Mouse (Mus musculus): ENCODE measurements at regions not wholly inside any gene's neighbourhood (a gene's known extent, or its start where the extent isn't known, plus 50 kb on each side); places are given as distances from the start of the nearest gene placed in this dataset.

- no peak overlapping the region for H3K9ac ChIP-seq (ENCODE audit: low read depth, low read length)
- H3K4me3 ChIP-seq (ENCODE audit: low read length) = no peak overlapping the region
- no peaks in the 10 kb centered on the region for H3K36me3 ChIP-seq (ENCODE audit: control insufficient read depth, insufficient read depth, low read length)
- no peaks in the 10 kb centered on the region for H3K4me1 ChIP-seq (ENCODE audit: control insufficient read depth, insufficient read depth, low read length)
- no peak overlapping the region for H3K4me2 ChIP-seq (ENCODE audit: low read depth, low read length)
- 21% methylated on average over 4 of the region's 4 CpGs for WGBS
- H3K9me3 ChIP-seq (ENCODE audit: control insufficient read depth, low read length) = no peaks in the 10 kb centered on the region
- no peaks in the 10 kb centered on the region for H3K27me3 ChIP-seq (replicated peaks; ENCODE audit: control insufficient read depth, insufficient read depth, low read length)
- H3K27ac ChIP-seq (ENCODE audit: low read length) = no peak overlapping the region
- ATAC-seq = no peak
Measured at GRCm38 (mm10) chr9:74705698-74706097, 156.0 kb upstream of the Onecut1 start.

GRCm38 (mm10) chr9:74707608-74708007 is 154.1 kb upstream of the Onecut1 start:
- Histone ChIP-seq H3K9ac (ENCODE audit: low read depth, low read length) (no peak overlapping the region), H3K27me3 (replicated peaks; ENCODE audit: control insufficient read depth, insufficient read depth, low read length) (no peaks in the 10 kb centered on the region), H3K9me3 (ENCODE audit: control insufficient read depth, low read length) (no peaks in the 10 kb centered on the region), H3K4me1 (ENCODE audit: control insufficient read depth, insufficient read depth, low read length) (no peaks in the 10 kb centered on the region), H3K4me3 (ENCODE audit: low read length) (no peak overlapping the region), H3K36me3 (ENCODE audit: control insufficient read depth, insufficient read depth, low read length) (no peaks in the 10 kb centered on the region), H3K4me2 (ENCODE audit: low read depth, low read length) (no peak overlapping the region), H3K27ac (ENCODE audit: low read length) (no peak overlapping the region)
- ATAC-seq = no peak
- 83% methylated on average over 1 of the region's 1 CpGs for WGBS

- H3K4me3 ChIP-seq (ENCODE audit: low read length) = no peak overlapping the region
- no peak overlapping the region for H3K27ac ChIP-seq (ENCODE audit: low read length)
- no peak overlapping the region for H3K4me2 ChIP-seq (ENCODE audit: low read depth, low read length)
- ATAC-seq = no peak
- H3K9ac ChIP-seq (ENCODE audit: low read depth, low read length) = no peak overlapping the region
- H3K4me1 ChIP-seq (ENCODE audit: control insufficient read depth, insufficient read depth, low read length) = no peaks in the 10 kb centered on the region
- H3K36me3 ChIP-seq (ENCODE audit: control insufficient read depth, insufficient read depth, low read length) = no peaks in the 10 kb centered on the region
- no peaks in the 10 kb centered on the region for H3K27me3 ChIP-seq (replicated peaks; ENCODE audit: control insufficient read depth, insufficient read depth, low read length)
- WGBS = 83% methylated on average over 10 of the region's 10 CpGs
- H3K9me3 ChIP-seq (ENCODE audit: control insufficient read depth, low read length) = no peaks in the 10 kb centered on the region
Measured at GRCm38 (mm10) chr9:74711698-74712097, 150.0 kb upstream of the Onecut1 start.

GRCm38 (mm10) chr9:74732451-74732850 is 129.3 kb upstream of the Onecut1 start:
- Histone ChIP-seq H3K27ac (ENCODE audit: low read length) (no peak overlapping the region), H3K9me3 (ENCODE audit: control insufficient read depth, low read length) (no peaks in the 10 kb centered on the region), H3K4me3 (ENCODE audit: low read length) (no peak overlapping the region), H3K27me3 (replicated peaks; ENCODE audit: control insufficient read depth, insufficient read depth, low read length) (no peaks in the 10 kb centered on the region), H3K36me3 (ENCODE audit: control insufficient read depth, insufficient read depth, low read length) (no peaks in the 10 kb centered on the region), H3K9ac (ENCODE audit: low read depth, low read length) (no peak overlapping the region), H3K4me1 (ENCODE audit: control insufficient read depth, insufficient read depth, low read length) (no peaks in the 10 kb centered on the region), H3K4me2 (ENCODE audit: low read depth, low read length) (no peak overlapping the region)
- 86% methylated on average over 5 of the region's 5 CpGs for WGBS
- ATAC-seq = no peak

- Histone ChIP-seq H3K36me3 (ENCODE audit: control insufficient read depth, insufficient read depth, low read length) (no peaks in the 10 kb centered on the region), H3K4me1 (ENCODE audit: control insufficient read depth, insufficient read depth, low read length) (no peaks in the 10 kb centered on the region), H3K9me3 (ENCODE audit: control insufficient read depth, low read length) (no peaks in the 10 kb centered on the region), H3K27ac (ENCODE audit: low read length) (no peak overlapping the region), H3K4me2 (ENCODE audit: low read depth, low read length) (no peak overlapping the region), H3K27me3 (replicated peaks; ENCODE audit: control insufficient read depth, insufficient read depth, low read length) (no peaks in the 10 kb centered on the region), H3K4me3 (ENCODE audit: low read length) (no peak overlapping the region), H3K9ac (ENCODE audit: low read depth, low read length) (no peak overlapping the region)
- WGBS = 89% methylated on average over 2 of the region's 2 CpGs
- ATAC-seq = no peak
Measured at GRCm38 (mm10) chr9:74741949-74742348, 119.8 kb upstream of the Onecut1 start.

- Histone ChIP-seq H3K9me3 (ENCODE audit: control insufficient read depth, low read length) (no peaks in the 10 kb centered on the region), H3K27me3 (replicated peaks; ENCODE audit: control insufficient read depth, insufficient read depth, low read length) (no peaks in the 10 kb centered on the region), H3K27ac (ENCODE audit: low read length) (no peak overlapping the region), H3K9ac (ENCODE audit: low read depth, low read length) (no peak overlapping the region), H3K4me1 (ENCODE audit: control insufficient read depth, insufficient read depth, low read length) (peaks cover 3% of the 10 kb centered on the region; the same call in 1 of the 2 replicates), H3K4me3 (ENCODE audit: low read length) (no peak overlapping the region), H3K36me3 (ENCODE audit: control insufficient read depth, insufficient read depth, low read length) (no peaks in the 10 kb centered on the region), H3K4me2 (ENCODE audit: low read depth, low read length) (no peak overlapping the region)
- 60% methylated on average over 7 of the region's 7 CpGs for WGBS
- ATAC-seq = no peak
Measured at GRCm38 (mm10) chr9:74747886-74748285, 113.8 kb upstream of the Onecut1 start.

- ATAC-seq = no peak
- H3K27me3 ChIP-seq (replicated peaks; ENCODE audit: control insufficient read depth, insufficient read depth, low read length) = no peaks in the 10 kb centered on the region
- H3K4me1 ChIP-seq (ENCODE audit: control insufficient read depth, insufficient read depth, low read length) = no peaks in the 10 kb centered on the region
- no peak overlapping the region for H3K4me2 ChIP-seq (ENCODE audit: low read depth, low read length)
- H3K9me3 ChIP-seq (ENCODE audit: control insufficient read depth, low read length) = no peaks in the 10 kb centered on the region
- no peak overlapping the region for H3K4me3 ChIP-seq (ENCODE audit: low read length)
- no peak overlapping the region for H3K27ac ChIP-seq (ENCODE audit: low read length)
- H3K9ac ChIP-seq (ENCODE audit: low read depth, low read length) = no peak overlapping the region
- H3K36me3 ChIP-seq (ENCODE audit: control insufficient read depth, insufficient read depth, low read length) = no peaks in the 10 kb centered on the region
- WGBS = 74% methylated on average over 3 of the region's 3 CpGs
Measured at GRCm38 (mm10) chr9:74758025-74758424, 103.7 kb upstream of the Onecut1 start.

- ATAC-seq = no peak
- Histone ChIP-seq H3K9me3 (ENCODE audit: control insufficient read depth, low read length) (no peaks in the 10 kb centered on the region), H3K4me1 (ENCODE audit: control insufficient read depth, insufficient read depth, low read length) (no peaks in the 10 kb centered on the region), H3K27me3 (replicated peaks; ENCODE audit: control insufficient read depth, insufficient read depth, low read length) (no peaks in the 10 kb centered on the region), H3K9ac (ENCODE audit: low read depth, low read length) (no peak overlapping the region), H3K27ac (ENCODE audit: low read length) (no peak overlapping the region), H3K36me3 (ENCODE audit: control insufficient read depth, insufficient read depth, low read length) (no peaks in the 10 kb centered on the region), H3K4me3 (ENCODE audit: low read length) (no peak overlapping the region), H3K4me2 (ENCODE audit: low read depth, low read length) (no peak overlapping the region)
- WGBS = 80% methylated on average over 4 of the region's 4 CpGs
Measured at GRCm38 (mm10) chr9:74758876-74759275, 102.8 kb upstream of the Onecut1 start.

GRCm38 (mm10) chr9:74780419-74780818 is 81.3 kb upstream of the Onecut1 start:
- ATAC-seq = no peak
- H3K4me1 ChIP-seq (ENCODE audit: control insufficient read depth, insufficient read depth, low read length) = no peaks in the 10 kb centered on the region
- H3K4me2 ChIP-seq (ENCODE audit: low read depth, low read length) = no peak overlapping the region
- no peaks in the 10 kb centered on the region for H3K27me3 ChIP-seq (replicated peaks; ENCODE audit: control insufficient read depth, insufficient read depth, low read length)
- no peaks in the 10 kb centered on the region for H3K9me3 ChIP-seq (ENCODE audit: control insufficient read depth, low read length)
- no peak overlapping the region for H3K9ac ChIP-seq (ENCODE audit: low read depth, low read length)
- 72% methylated on average over 3 of the region's 3 CpGs for WGBS
- no peaks in the 10 kb centered on the region for H3K36me3 ChIP-seq (ENCODE audit: control insufficient read depth, insufficient read depth, low read length)
- H3K4me3 ChIP-seq (ENCODE audit: low read length) = no peak overlapping the region
- no peak overlapping the region for H3K27ac ChIP-seq (ENCODE audit: low read length)

GRCm38 (mm10) chr9:74793394-74793793 is 68.3 kb upstream of the Onecut1 start:
- Histone ChIP-seq H3K4me3 (ENCODE audit: low read length) (no peak overlapping the region), H3K4me2 (ENCODE audit: low read depth, low read length) (no peak overlapping the region), H3K36me3 (ENCODE audit: control insufficient read depth, insufficient read depth, low read length) (no peaks in the 10 kb centered on the region), H3K9me3 (ENCODE audit: control insufficient read depth, low read length) (no peaks in the 10 kb centered on the region), H3K4me1 (ENCODE audit: control insufficient read depth, insufficient read depth, low read length) (no peaks in the 10 kb centered on the region), H3K27me3 (replicated peaks; ENCODE audit: control insufficient read depth, insufficient read depth, low read length) (no peaks in the 10 kb centered on the region), H3K27ac (ENCODE audit: low read length) (no peak overlapping the region), H3K9ac (ENCODE audit: low read depth, low read length) (no peak overlapping the region)
- ATAC-seq = no peak
- 65% methylated on average over 1 of the region's 1 CpGs for WGBS
